Mouse (Mus musculus): Measurements from ENCODE around the gene Poll. TPM values are rescaled to one million over a fixed set of nuclear protein-coding genes. Genes with fewer than 3 reads are reported as not detected.

Poll gene
- polyA plus RNA-seq, 1 experiment: 7.5 TPM

DNA sequence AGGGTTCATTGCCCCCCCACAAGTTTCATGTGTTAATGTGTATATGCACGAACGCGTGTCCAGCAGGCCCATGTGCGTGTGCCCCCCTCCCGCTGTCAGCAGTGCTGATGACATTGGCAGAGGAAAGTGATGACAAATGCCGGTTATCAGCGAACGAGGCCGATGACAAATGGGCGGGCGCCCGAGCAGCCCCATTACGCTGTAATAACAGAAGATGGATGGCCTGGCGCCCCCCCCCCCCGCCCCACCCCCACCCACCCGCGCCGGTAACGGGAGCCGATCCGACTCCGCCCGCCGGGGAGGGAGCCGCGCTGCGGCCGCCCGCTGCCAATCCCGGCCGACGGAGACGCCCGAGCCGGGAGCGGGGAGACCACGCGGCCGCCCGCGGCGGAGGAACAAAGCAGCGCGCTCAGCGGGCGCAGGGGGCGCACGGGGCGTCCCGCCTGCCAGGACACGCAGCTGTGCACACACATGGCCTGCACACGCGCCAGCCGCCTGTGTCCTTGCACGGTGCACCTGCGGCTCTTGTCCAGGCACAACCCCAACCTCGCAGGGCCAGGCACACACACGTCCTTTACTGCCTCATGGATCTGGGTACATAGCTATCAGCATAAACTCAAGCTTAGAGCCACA, 18.8 kb downstream of the Poll start:
- H3K9me3 ChIP-seq: no peaks in the 10 kb centered on the region
- no peak for TF ChIP-seq FLI1 (IDR thresholded peaks at IDR 0.05; ENCODE audit: low read length)
- TF ChIP-seq GATA1 (IDR thresholded peaks at IDR 0.05; ENCODE audit: borderline replicate concordance, low read length): no peak
- H3K4me3 ChIP-seq (replicated peaks): peak overlapping the region; percentile 91
- no peaks in the 10 kb centered on the region for H3K36me3 ChIP-seq (replicated peaks; ENCODE audit: low read length)
- H3K4me1 ChIP-seq: peaks cover 45% of the 10 kb centered on the region
- peaks cover 72% of the 10 kb centered on the region for H3K27me3 ChIP-seq (replicated peaks)

DNA sequence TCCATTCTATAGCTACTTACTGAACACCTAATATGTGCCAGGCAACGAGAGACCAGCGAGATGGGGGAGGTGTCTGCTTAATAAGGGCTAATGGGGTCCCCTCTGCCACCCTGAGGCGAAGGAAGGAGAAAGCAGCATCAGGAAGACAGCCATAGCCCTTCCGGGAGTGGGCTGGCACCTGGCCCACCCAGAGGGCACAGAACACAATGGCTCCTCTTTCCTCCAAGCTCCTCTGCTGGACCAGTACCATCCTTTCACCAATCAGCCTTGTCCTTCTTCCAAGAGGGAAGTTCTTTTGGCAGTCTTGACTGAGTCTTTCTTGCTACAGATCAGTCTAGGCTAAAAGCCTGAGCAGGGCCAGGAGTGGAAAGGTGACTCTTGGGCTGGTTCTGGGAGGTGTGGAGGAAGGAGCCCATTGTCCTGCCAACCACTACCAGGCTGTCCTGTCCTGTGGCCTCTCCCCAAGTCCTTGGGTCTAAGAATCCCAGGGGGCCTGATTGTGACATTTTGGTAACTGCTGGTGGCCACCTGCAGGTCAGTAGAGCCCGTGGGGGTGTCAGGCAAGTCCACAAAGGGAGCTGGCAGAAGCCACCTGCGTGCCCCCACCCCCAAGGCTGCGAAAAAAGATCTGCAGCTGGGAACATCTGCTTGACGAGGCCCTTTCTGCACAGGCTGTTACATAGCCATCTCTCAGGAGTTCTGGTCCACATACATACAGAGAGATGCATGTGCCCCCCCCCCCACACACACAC, 19.5 kb downstream of the Poll start:
- Histone ChIP-seq H3K4me1 (peaks cover 45% of the 10 kb centered on the region), H3K4me3 (replicated peaks) (no peak overlapping the region), H3K36me3 (replicated peaks; ENCODE audit: low read length) (no peaks in the 10 kb centered on the region), H3K27me3 (replicated peaks) (peaks cover 71% of the 10 kb centered on the region), H3K9me3 (no peaks in the 10 kb centered on the region)
- no peak for TF ChIP-seq FLI1 (IDR thresholded peaks at IDR 0.05; ENCODE audit: low read length)
- TF ChIP-seq GATA1 (IDR thresholded peaks at IDR 0.05; ENCODE audit: borderline replicate concordance, low read length): no peak

GRCm38 (mm10) chr19:45537505-45537904, 22.8 kb downstream of the Poll start:
- TF ChIP-seq FLI1 (IDR thresholded peaks at IDR 0.05; ENCODE audit: low read length): no peak
- TF ChIP-seq GATA1 (IDR thresholded peaks at IDR 0.05; ENCODE audit: borderline replicate concordance, low read length): no peak
- H3K36me3 ChIP-seq (replicated peaks; ENCODE audit: low read length): no peaks in the 10 kb centered on the region

GRCm38 (mm10) chr19:45535929-45536328, 24.4 kb downstream of the Poll start:
- H3K27me3 ChIP-seq (replicated peaks): peaks cover 40% of the 10 kb centered on the region
- H3K36me3 ChIP-seq (replicated peaks; ENCODE audit: low read length): peaks cover 2% of the 10 kb centered on the region
- H3K4me1 ChIP-seq: peaks cover 11% of the 10 kb centered on the region
- no peaks in the 10 kb centered on the region for H3K9me3 ChIP-seq
- TF ChIP-seq GATA1 (IDR thresholded peaks at IDR 0.05; ENCODE audit: borderline replicate concordance, low read length): no peak
- no peak for TF ChIP-seq FLI1 (IDR thresholded peaks at IDR 0.05; ENCODE audit: low read length)
- no peak overlapping the region for H3K4me3 ChIP-seq (replicated peaks)

More at GRCm38 (mm10) chr19:45537505-45537904, 22.8 kb downstream of the Poll start:
- Histone ChIP-seq H3K9me3 (no peaks in the 10 kb centered on the region), H3K27me3 (replicated peaks) (peaks cover 51% of the 10 kb centered on the region), H3K4me3 (replicated peaks) (no peak overlapping the region), H3K4me1 (peaks cover 22% of the 10 kb centered on the region)

GRCm38 (mm10) chr19:45535214-45535735, 25.1 kb downstream of the Poll start:
- H3K9me3 ChIP-seq: no peaks in the 10 kb centered on the region

DNA sequence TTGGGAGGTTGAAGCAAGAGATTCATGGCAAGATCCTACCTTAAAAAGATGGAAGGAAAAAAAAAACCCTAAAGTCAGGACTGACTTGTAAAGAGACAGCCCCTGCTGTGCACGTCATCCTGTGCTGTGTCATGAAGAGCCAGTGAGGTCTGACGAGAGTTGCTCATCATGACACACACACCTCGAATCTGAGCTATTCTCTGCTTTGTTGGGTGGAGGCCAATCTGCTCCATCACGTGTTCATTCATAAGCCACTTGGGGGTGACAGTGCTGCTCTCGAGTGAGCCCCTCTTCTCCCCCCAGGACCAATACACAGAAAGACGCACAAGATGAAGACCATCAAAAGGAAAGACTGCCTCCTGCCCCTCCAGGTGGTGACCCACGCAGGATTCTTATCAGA, 26.7 kb downstream of the Poll start:
- Histone ChIP-seq H3K4me1 (peaks cover 27% of the 10 kb centered on the region), H3K9me3 (no peaks in the 10 kb centered on the region), H3K27me3 (replicated peaks) (peaks cover 24% of the 10 kb centered on the region), H3K4me3 (replicated peaks) (no peak overlapping the region), H3K36me3 (replicated peaks; ENCODE audit: low read length) (peaks cover 25% of the 10 kb centered on the region)
- TF ChIP-seq FLI1 (IDR thresholded peaks at IDR 0.05; ENCODE audit: low read length) (no peak), GATA1 (IDR thresholded peaks at IDR 0.05; ENCODE audit: borderline replicate concordance, low read length) (no peak)

More at GRCm38 (mm10) chr19:45535214-45535735, 25.1 kb downstream of the Poll start:
- Histone ChIP-seq H3K36me3 (replicated peaks; ENCODE audit: low read length) (peaks cover 9% of the 10 kb centered on the region), H3K27me3 (replicated peaks) (peaks cover 35% of the 10 kb centered on the region), H3K4me3 (replicated peaks) (no peak overlapping the region), H3K4me1 (peaks cover 17% of the 10 kb centered on the region)
- TF ChIP-seq FLI1 (IDR thresholded peaks at IDR 0.05; ENCODE audit: low read length) (no peak), GATA1 (IDR thresholded peaks at IDR 0.05; ENCODE audit: borderline replicate concordance, low read length) (no peak)

DNA sequence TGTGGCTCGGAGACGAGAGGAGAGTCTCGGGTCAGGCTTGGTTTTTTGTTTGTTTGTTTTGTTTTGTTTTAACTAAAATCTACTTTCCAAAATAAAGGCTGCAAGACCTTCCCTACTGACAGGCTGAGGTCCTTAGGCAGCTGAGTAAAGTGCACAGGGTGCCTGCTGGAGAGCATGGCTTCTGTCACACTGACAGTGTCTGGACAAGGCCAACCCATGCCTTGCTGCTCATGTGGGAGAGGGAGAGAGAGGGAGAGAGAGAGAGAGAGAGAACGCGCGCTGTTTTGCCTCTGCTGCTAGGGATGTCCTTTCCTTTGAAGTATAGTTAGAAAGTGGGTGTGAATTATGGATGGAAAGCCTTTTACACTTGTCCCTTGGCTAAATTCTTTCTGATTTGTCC, 28.8 kb downstream of the Poll start:
- Histone ChIP-seq H3K9me3 (no peaks in the 10 kb centered on the region), H3K4me3 (replicated peaks) (no peak overlapping the region), H3K36me3 (replicated peaks; ENCODE audit: low read length) (peaks cover 46% of the 10 kb centered on the region), H3K4me1 (peaks cover 34% of the 10 kb centered on the region), H3K27me3 (replicated peaks) (peaks cover 21% of the 10 kb centered on the region)
- TF ChIP-seq FLI1 (IDR thresholded peaks at IDR 0.05; ENCODE audit: low read length): no peak
- no peak for TF ChIP-seq GATA1 (IDR thresholded peaks at IDR 0.05; ENCODE audit: borderline replicate concordance, low read length)

DNA sequence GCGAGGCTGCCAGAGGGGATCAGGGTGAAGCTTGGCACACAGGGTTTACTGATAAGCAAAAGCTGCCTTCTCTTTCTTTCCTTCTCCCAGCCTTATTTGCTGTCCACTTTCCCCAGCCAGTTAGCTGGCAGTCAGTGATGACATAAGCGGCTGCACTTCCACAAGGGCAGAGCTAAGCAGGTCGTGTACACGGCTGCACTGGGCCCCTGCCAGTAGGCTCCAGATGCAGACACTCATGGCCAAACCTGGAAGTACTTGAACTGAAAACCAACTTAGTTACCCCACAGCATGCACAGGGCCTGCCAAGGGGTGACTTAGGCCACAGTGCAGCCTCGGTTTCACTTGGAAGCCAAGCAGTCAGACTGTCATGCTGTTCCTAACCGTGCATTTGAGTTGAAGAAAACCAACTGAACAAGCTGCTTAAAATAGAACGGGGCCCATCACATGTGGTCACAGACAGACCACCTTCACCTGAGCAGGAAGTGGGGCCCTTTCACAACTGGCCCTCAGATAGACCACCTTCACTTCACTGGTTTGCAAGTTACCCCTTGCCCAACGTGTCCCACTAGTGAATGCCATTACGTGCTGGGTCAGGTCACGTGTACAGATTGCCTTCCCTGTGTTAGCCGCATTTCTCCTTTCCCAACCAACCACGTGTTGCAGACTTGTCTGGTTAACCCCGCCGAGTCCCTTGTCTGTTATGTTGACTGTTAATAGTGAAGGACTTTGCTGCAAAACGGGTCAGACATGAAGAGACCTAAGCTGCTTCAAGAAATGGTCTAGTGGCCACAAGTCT, 29.9 kb downstream of the Poll start:
- Histone ChIP-seq H3K36me3 (replicated peaks; ENCODE audit: low read length) (peaks cover 50% of the 10 kb centered on the region), H3K9me3 (no peaks in the 10 kb centered on the region), H3K4me1 (peaks cover 38% of the 10 kb centered on the region), H3K4me3 (replicated peaks) (no peak overlapping the region), H3K27me3 (replicated peaks) (peaks cover 11% of the 10 kb centered on the region)
- no peak for TF ChIP-seq GATA1 (IDR thresholded peaks at IDR 0.05; ENCODE audit: borderline replicate concordance, low read length)
- no peak for TF ChIP-seq FLI1 (IDR thresholded peaks at IDR 0.05; ENCODE audit: low read length)

- TF ChIP-seq FLI1 (IDR thresholded peaks at IDR 0.05; ENCODE audit: low read length): no peak
- no peak for TF ChIP-seq GATA1 (IDR thresholded peaks at IDR 0.05; ENCODE audit: borderline replicate concordance, low read length)
- Histone ChIP-seq H3K27me3 (replicated peaks) (peaks cover 9% of the 10 kb centered on the region), H3K36me3 (replicated peaks; ENCODE audit: low read length) (peaks cover 52% of the 10 kb centered on the region), H3K4me3 (replicated peaks) (no peak overlapping the region), H3K4me1 (peaks cover 38% of the 10 kb centered on the region), H3K9me3 (no peaks in the 10 kb centered on the region)
Measured at GRCm38 (mm10) chr19:45529294-45529693, 31.0 kb downstream of the Poll start.
